Mouse (Mus musculus) hindbrain, postnatal 0 days (tissue): ENCODE results near the gene Gm20388. TPM values are rescaled to one million over a fixed set of nuclear protein-coding genes. Genes with fewer than 3 reads are reported as not detected.

Experiments used
- ATAC-seq: fragments of 200-750 bp; cut with Nextera tagmentation; 2 replicates; pipeline ENCODE4 v1.8.0; 2017; ENCODE audit warnings: mild to moderate bottlenecking, moderate TSS enrichment, moderate library complexity
- DNase-seq: peaks from one replicate; pipeline ENCODE4 v3.0.0-alpha.2; 2015; ENCODE audit warnings: low spot score
- H3K27ac ChIP-seq: fragments of 300-500 bp; sonication (generic); 2 replicates; pipeline ENCODE4 v1.5.1; 2014; ENCODE audit warnings: mild to moderate bottlenecking
- H3K27me3 ChIP-seq: fragments of 300-500 bp; sonication (generic); 2 replicates; pipeline ENCODE4 v1.6.1; 2014; ENCODE audit warnings: low read length, mixed read lengths; ENCODE audit not compliant: insufficient read depth
- H3K36me3 ChIP-seq: fragments of 300-500 bp; sonication (generic); 2 replicates; pipeline ENCODE4 v1.6.1; 2014; ENCODE audit warnings: low read length, mixed read lengths; ENCODE audit not compliant: insufficient read depth
- H3K4me1 ChIP-seq: fragments of 300-500 bp; sonication (generic); 2 replicates; pipeline ENCODE4 v1.6.1; 2014; ENCODE audit warnings: antibody characterized with exemption, low read length, mixed read lengths; ENCODE audit not compliant: insufficient read depth
- H3K4me2 ChIP-seq: fragments of 300-500 bp; sonication (generic); 2 replicates; pipeline ENCODE4 v1.6.1; 2014; ENCODE audit warnings: low read depth, mild to moderate bottlenecking, low read length, moderate library complexity, mixed read lengths
- H3K4me3 ChIP-seq: fragments of 300-500 bp; sonication (generic); 2 replicates; pipeline ENCODE4 v1.5.1; 2014; ENCODE audit warnings: low read length
- H3K9ac ChIP-seq: fragments of 300-500 bp; sonication (generic); replicated peaks from 2 replicates; pipeline ENCODE4 v1.6.1; 2014; ENCODE audit warnings: mild to moderate bottlenecking, low read length, moderate library complexity, mixed read lengths
- H3K9me3 ChIP-seq: fragments of 300-500 bp; sonication (generic); 2 replicates; pipeline ENCODE4 v1.6.1; 2016; ENCODE audit warnings: low read length, mixed read lengths
- CTCF ChIP-seq: IDR thresholded peaks from 2 replicates; pipeline ENCODE4 v1.5.1; 2016; ENCODE audit warnings: antibody characterized with exemption, control low read depth, low read depth
- WGBS: fragments of 180-500 bp; shearing (Covaris S2); extraction: QIAGEN DNeasy Blood & Tissue Kit; methylation state at CpG from one replicate; pipeline ENCODE4 v1.1.7; 2014; 5-methylcytosine and 5-hydroxymethylcytosine counted together
- polyA plus RNA-seq: library from polyadenylated mRNA; unstranded; fragments of >200 nt; fragmentation: Nextera tagmentation; extraction: Ambion mirVana; gene quantifications from 2 replicates; pipeline ENCODE4 v1.2.1, GENCODE M21; 2015
- total RNA-seq: library from RNA; depleted of rRNA; stranded (reverse); fragments of >200 nt; gene quantifications from 2 replicates; pipeline ENCODE4 v1.2.3, GENCODE M21; 2014

The Gm20388 gene
- total and polyA plus RNA-seq, 2 experiments from 2014 or later, result 71.3 TPM; not detected in 1

DNA sequence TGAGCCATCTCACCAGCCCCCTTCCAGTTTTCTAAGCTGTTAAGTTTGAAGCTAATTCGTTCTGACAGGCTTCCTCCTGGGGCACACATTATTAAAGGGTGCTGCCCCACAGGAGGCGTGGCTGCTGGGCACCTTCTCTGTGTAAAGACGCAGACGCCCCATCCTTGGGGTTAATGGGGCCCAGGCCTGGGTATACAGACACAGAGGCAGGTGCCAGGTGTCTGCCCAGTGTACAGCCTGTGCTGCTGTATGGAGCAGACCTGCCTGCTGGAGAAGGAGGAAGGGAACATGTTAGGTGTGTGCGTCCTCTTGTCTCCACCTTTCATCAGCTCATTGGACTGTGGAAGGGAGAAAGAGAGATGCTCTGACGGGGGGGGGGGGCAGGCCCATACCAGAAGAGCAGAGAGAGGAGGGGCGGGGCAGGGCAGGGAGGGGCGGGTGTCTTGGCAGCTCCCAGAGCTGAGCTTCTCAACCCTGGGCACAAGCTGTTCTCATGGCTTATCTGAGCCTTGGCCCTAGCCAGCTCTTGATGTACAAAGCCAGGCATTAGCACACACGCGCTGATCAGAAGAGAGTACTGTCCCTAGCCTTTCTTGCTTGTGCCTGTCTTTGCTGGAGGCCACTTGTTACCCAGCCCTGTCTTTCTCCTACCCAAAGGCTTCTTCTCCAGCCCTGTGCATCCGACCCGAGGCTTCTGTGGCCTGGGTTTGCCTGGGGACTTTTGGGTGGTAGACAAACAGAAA is 1951.3 kb downstream of the Gm20388 start:
- Histone ChIP-seq H3K4me3 (no peak overlapping the region), H3K27ac (no peak overlapping the region), H3K9ac (no peak overlapping the region), H3K27me3 (no peaks in the 10 kb centered on the region), H3K36me3 (no peaks in the 10 kb centered on the region), H3K4me1 (peaks cover 8% of the 10 kb centered on the region; the same call in 1 of the 2 replicates), H3K4me2 (no peak overlapping the region), H3K9me3 (no peaks in the 10 kb centered on the region)
- ATAC-seq (peak; percentile 57; the same call in 1 of the 2 replicates), DNase-seq (peak; percentile 33)
- 70% methylated on average over 10 of the region's 12 CpGs for WGBS
- no peak for TF ChIP-seq CTCF

DNA sequence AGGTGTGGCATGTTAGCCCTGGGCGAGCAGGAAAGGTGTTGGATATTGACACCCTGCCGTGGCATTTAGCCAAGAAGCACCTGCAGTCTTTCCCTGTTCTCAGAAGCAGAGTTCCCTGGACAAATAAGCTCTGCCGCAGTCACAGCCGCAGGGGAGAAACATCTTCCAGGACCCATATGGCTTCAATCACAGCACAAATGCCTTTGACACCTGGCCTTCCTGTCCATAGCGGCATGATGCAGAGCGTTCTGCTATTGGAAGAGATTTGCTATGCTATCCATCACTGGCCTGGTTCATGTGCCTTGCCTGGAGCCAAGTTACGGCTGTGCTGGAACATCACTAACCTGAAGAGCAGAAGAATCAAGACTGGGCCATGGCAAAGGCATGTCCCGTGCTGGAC is 1954.7 kb downstream of the Gm20388 start:
- no peaks in the 10 kb centered on the region for H3K9me3 ChIP-seq
- DNase-seq (no peak), ATAC-seq (no peak)
- H3K4me2 ChIP-seq, result no peak overlapping the region
- no peak overlapping the region for H3K27ac ChIP-seq
- no peaks in the 10 kb centered on the region for H3K27me3 ChIP-seq
- WGBS, result 78% methylated on average over 8 of the region's 8 CpGs
- TF ChIP-seq CTCF, result no peak
- no peak overlapping the region for H3K4me3 ChIP-seq
- no peak overlapping the region for H3K9ac ChIP-seq
- no peaks in the 10 kb centered on the region for H3K36me3 ChIP-seq
- H3K4me1 ChIP-seq, result no peaks in the 10 kb centered on the region

DNA sequence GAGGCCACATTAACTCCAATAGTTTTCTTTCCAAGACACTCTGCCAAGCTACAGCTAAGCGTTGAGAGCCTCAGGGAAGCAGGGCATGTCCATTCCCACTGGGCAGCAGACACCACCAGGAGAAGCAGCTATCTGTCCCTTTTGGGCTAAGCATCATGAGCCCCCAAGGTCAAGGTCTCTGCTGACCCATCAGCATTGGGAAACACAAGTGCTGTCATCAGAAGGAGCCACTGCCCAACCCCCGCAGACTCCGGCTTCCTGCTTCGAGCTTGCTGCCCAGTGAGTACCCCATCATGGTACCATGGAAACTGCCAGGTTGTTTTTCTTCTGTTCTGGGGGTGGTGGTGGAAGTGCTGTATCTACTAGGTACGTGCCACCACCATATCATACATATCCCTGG is 1957.6 kb downstream of the Gm20388 start:
- no peak overlapping the region for H3K9ac ChIP-seq
- no peak overlapping the region for H3K4me2 ChIP-seq
- H3K27me3 ChIP-seq, result no peaks in the 10 kb centered on the region
- H3K4me3 ChIP-seq, result no peak overlapping the region
- 90% methylated on average over 5 of the region's 5 CpGs for WGBS
- TF ChIP-seq CTCF, result no peak
- H3K36me3 ChIP-seq, result no peaks in the 10 kb centered on the region
- peaks cover 7% of the 10 kb centered on the region for H3K4me1 ChIP-seq
- DNase-seq, result no peak
- ATAC-seq, result no peak
- H3K27ac ChIP-seq, result no peak overlapping the region
- no peaks in the 10 kb centered on the region for H3K9me3 ChIP-seq

DNA sequence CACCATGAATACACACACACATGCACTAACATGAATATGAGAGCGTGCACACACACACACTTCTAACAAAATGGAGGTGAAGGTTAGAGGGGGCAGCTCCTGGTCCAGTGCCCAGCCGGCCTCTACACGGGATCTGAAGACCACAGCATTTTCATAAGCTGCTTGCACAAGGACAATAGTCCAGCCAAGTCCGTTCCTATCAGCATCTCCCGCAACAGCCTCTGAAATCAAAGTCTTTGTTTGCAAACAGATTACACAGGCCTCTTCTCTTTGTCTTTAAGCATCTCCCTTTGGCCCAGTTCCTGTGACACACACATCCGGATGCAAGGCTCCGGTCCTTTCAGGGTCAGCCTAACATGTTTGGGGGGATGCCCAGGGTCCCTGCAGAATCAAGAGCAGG is 1958.3 kb downstream of the Gm20388 start:
- no peaks in the 10 kb centered on the region for H3K9me3 ChIP-seq
- H3K27ac ChIP-seq, result no peak overlapping the region
- ATAC-seq (no peak), DNase-seq (no peak)
- WGBS, result 83% methylated on average over 7 of the region's 7 CpGs
- H3K27me3 ChIP-seq, result no peaks in the 10 kb centered on the region
- no peak overlapping the region for H3K9ac ChIP-seq
- no peak for TF ChIP-seq CTCF
- no peak overlapping the region for H3K4me2 ChIP-seq
- no peaks in the 10 kb centered on the region for H3K36me3 ChIP-seq
- peaks cover 7% of the 10 kb centered on the region for H3K4me1 ChIP-seq
- H3K4me3 ChIP-seq, result no peak overlapping the region

DNA sequence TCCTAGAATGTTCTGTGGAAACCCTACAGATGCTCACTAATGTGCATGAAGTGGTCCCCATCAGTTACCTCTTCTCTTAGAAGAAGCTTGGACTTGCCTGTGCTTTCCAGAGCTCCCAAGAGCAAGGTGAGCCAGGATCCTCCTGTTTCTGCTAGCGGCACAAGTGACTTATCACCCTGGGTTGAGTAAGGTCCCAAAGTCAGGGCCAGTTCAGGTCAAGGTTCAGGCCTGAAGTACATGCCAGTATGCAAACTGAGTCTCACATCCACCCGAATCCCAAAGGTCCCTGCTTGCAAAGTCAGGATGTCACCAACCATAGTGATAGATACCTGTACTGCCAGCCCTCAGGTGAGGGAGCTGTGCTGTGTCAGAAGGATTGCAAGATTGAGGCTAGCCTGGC is 1959.5 kb downstream of the Gm20388 start:
- no peaks in the 10 kb centered on the region for H3K9me3 ChIP-seq
- H3K4me3 ChIP-seq, result no peak overlapping the region
- DNase-seq, result no peak
- no peak overlapping the region for H3K4me2 ChIP-seq
- H3K27ac ChIP-seq, result no peak overlapping the region
- 93% methylated on average over 2 of the region's 2 CpGs for WGBS
- no peak overlapping the region for H3K9ac ChIP-seq
- H3K36me3 ChIP-seq, result no peaks in the 10 kb centered on the region
- ATAC-seq, result no peak
- H3K27me3 ChIP-seq, result no peaks in the 10 kb centered on the region
- peaks cover 7% of the 10 kb centered on the region for H3K4me1 ChIP-seq
- TF ChIP-seq CTCF, result no peak

DNA sequence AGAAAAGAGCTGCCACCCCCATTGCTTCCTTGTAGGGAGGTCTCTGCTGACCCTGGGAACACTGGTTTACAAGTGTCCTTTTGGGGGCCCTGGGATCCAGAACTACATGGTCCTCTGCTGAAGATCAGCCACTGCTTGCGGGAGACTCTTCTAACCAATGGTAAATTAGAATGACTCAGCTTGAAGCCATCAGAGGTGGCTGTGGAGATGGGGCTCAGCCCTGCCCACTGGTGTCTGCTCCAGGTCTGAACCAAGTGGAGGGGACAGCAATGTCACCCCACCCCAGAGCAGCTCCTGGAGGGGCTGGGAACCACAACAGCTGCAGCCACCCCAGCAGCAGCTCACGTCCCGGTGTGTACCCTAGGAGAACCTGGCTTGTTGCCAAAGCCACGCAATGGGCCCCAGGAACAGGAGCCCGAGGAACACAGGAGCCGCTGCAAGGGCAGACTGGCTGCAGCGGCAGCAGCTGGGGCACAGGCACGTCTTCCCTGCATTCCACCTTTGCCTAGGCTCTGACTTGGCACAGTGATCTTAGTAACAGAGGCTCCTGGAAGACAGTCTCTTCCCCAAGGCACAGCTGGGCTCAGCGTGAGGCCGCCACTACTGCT is 1961.3 kb downstream of the Gm20388 start:
- peaks cover 7% of the 10 kb centered on the region for H3K4me1 ChIP-seq
- WGBS, result 20% methylated on average over 10 of the region's 10 CpGs
- no peak for TF ChIP-seq CTCF

DNA sequence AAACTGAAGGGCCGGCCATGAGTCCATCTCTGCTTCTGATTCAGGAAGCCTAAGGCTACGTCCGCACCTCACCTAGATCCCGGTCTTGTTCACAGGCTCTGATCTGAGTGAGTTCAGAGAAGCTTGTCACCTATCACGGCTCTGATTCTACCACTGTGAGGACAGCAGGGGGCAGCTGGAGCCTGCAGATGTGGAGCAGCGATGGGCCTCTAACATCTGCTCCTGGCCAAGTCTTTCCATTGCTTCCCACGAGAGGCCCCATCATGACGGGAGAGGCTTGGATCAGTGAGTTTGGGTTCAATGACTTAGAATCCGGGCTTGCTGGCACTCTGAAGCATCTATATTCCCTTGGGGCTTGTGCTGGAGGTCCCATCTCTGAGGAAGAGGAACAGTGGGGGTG is 1963.4 kb downstream of the Gm20388 start:
- no peaks in the 10 kb centered on the region for H3K27me3 ChIP-seq
- H3K9ac ChIP-seq, result no peak overlapping the region
- peaks cover 7% of the 10 kb centered on the region for H3K4me1 ChIP-seq
- 69% methylated on average over 9 of the region's 9 CpGs for WGBS
- H3K4me2 ChIP-seq, result no peak overlapping the region
- H3K4me3 ChIP-seq, result no peak overlapping the region
- no peak; the same call in 1 of the 2 replicates for ATAC-seq
- TF ChIP-seq CTCF, result peak; percentile 63
- H3K36me3 ChIP-seq, result no peaks in the 10 kb centered on the region
- no peaks in the 10 kb centered on the region for H3K9me3 ChIP-seq
- no peak overlapping the region for H3K27ac ChIP-seq
- peak; percentile 54 for DNase-seq

More for the DNA sequence above, 1961.3 kb downstream of the Gm20388 start:
- Histone ChIP-seq H3K27me3 (no peaks in the 10 kb centered on the region), H3K9ac (no peak overlapping the region), H3K36me3 (no peaks in the 10 kb centered on the region), H3K27ac (no peak overlapping the region), H3K9me3 (no peaks in the 10 kb centered on the region), H3K4me2 (no peak overlapping the region), H3K4me3 (no peak overlapping the region)
- ATAC-seq (peak; percentile 30; the same call in 1 of the 2 replicates), DNase-seq (no peak)
